Mouse (Mus musculus) spleen, embryonic (tissue): ENCODE measurements at regions not wholly inside any gene's neighbourhood (a gene's known extent, or its start where the extent isn't known, plus 50 kb on each side); places are given as distances from the start of the nearest gene placed in this dataset.

Experiments
- CTCF ChIA-PET: fragments of 350-600 bp; sonication (Branson Sonifier 250); formaldehyde crosslinking; loops from one replicate; lab custom pipeline; 2022; lab: Charles Lee

DNA sequence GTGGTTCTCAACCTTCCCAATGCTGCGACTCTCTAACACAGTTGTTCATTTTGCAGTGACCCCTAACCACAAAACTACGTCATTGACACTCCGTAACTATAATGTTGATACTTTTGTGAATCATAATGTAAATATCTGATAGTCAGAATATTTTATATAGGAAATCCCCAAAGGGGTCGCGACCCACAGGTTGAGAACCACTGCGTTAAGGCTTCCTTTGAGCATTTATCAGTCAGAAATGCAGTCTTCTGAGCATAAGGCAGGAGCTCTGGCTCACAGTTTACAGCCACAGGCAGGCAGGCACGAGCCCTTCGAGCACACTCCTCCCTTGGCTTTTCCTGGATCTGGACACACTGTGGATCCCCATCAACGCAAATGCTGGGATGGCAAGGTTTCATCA is 57.0 kb downstream of the Nxnl2 start:
- CTCF ChIA-PET: no interaction called here

DNA sequence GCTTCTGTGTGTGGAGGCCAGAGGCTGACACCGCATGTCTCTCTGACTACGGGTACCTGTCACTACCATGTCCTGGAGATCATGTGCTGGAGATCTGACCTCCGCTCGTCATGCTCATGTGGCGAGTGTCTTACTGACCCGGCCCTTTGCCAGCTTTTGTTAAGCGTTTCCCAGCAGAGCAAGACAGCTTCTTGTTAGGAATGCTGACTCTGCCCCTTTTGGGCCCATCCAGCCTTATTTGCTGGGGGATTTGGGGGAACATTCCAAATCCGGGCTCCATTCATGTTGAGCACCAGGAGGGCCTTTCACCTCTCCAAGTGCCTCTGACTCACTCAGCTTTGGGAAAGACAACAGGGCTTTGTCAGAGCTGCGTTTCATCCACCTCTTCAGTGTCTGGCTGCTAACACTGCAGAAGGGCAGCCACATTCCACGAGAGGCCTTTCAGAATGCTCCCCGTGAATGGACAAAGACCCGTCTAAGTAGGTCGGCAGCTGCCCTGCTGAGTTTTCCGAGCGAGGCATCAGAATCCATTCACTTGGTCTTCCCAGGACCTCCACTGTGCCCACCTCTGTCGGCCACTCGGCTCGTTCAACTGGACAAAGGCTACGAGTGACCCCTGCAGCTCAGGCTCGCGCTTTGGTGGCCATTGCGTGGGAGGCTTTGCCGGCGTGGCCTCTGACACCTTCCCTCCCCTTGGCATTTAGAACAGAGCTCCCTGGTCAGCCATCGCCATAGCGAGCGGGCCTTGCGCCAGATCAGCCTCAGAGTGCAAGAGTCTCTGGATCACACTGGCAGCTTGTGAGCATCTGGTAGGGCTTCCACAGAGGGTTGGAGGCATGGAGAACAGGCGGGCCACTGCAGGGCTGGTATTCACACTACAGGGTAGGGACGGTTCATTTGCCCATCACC is 58.3 kb downstream of the Nxnl2 start:
- CTCF ChIA-PET: no interaction called here

DNA sequence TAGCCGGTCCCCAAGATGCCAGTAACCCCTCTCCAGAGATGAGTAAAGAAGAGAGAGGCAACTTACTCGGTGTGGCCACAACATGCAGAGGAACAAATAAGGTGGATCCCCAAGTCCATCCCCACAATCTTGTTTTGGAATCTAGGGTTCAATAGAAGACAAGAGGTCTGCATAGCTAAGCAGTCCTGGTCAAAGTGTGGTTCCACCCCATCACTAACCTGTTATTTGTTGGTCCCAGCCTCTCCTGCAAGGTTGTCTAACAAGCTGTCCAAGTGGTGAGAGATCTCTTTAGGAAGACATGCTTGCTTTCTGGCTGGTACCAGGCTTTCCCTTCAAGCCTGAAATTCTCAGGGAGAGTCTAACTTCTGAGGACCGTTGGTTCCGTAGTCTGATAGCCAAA is 59.0 kb downstream of the Nxnl2 start:
- CTCF ChIA-PET: no interaction called here

DNA sequence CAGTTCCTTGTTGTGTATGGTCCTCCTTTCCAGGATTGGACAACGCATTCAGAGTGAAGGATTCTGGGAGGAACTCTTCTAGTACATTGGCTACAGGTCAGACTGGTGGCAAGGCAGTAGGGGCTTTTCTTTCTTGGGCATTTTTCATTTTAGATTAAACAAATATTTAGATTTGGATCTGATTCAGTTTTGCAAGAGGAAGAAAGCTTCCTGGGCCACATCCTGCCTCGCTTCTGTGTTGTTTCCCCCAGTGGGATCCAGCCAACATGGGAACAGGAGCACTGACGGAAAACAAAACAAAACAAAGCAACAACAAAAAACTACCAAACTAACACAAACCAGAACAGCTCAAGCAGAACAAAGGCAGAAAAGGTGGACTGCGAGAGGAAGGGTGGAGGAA is 60.8 kb downstream of the Nxnl2 start:
- CTCF ChIA-PET: no interaction called here

DNA sequence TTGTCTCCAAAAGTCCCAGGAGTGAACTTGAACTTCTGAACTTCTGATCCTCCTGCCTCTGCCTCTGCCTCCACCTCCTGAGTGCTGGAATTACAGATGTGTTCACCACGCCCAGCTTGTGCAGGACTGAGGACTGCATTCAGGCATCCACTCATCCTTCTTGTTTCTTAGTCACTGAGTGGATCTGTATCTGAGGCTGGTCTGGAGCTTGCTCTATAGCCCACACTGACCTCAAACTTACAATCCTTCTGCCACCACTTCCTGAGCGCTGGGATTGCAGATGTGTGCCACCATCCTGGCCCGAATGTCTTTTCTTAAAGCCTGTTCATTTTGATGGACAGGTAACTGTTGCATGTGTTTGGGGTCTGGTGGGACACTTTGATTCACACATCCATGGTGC is 76.6 kb downstream of the Nxnl2 start:
- CTCF ChIA-PET: interaction anchor here (0.7 kb wide), 1 partner anchor 38 kb away, joined by 3 read pairs; no protein-coding TSS in a partner anchor

DNA sequence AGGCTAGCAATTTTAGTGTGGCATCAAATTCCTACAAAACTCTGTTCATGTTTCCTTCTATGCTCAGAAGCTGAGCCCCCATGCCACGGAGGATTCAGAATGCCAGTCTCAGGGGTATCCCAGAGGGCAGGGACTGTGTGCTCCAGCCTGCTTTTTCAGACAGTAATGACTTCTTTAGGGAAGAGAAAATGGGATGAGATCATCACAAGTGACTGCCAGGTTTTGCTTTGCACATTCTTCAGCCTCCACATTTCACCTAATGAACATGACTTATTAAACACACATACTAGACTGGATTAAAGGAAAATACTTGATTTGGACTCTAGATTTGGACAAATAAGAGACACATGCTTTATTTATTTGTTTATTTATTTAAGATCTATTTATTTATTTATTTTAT is 82.5 kb downstream of the Nxnl2 start:
- CTCF ChIA-PET: no interaction called here

DNA sequence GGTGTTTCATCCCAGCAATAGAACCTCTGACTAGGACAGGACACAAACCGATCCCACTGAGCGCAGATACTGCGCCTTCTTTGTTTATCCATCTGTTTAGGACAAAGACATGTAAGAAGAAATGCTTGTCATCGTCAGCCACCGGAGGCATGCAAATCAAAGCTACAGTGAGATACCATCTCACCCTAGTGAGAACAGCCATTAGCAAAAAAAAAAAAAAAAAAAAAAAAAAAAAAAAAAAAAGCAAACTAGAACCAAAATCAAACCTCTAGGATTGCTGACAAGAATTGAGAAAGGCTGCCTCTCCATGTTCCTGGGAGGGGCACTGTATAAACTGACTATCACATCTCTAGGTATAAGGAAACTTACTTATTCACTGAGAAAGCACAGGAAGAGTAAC is 84.9 kb downstream of the Nxnl2 start:
- CTCF ChIA-PET: no interaction called here

DNA sequence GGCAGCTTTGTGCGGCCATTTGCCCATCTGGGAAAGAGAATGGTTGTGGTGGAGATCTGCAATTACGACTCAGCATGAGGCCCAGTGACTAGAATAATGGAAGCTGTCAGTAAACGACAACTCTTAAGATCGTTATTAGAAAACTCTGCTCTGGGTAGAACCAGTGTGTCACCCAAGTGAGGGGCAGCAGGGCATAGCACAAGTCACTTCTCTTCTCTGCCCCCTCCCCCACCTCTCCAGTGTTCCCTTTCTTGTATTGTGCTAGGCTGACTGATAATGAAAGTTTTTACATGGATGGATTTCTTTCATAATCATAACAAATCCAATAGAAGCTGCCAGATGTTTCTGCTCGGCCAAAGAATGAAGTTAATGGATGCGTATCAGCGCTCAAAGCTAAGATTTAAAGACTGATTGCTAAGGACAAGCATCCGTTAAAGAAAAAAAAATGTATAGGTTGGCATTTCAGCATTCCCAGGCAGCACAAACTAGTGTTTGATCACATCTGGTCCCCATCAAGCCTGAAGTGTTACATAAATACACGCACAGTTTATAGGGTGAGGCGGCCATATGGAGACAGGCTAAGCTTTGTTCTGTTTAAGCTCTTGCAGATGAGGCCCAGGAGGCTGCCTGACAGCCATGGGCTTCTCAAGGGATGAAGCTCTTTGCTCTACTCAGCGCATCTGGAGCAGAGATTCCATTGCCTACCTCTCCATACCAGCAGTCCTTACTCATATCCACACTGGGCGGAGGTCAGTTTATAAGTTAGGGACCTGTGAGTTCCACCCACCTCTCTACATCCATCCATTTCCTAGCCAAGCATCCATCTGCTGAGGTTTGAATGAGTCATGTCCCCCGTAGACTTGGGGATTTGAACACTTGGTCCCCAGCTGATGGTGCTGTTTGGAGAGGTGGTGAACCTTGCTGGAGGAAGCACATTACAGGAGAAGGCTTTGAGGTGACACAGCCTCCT is 88.2 kb downstream of the Nxnl2 start:
- CTCF ChIA-PET: no interaction called here

DNA sequence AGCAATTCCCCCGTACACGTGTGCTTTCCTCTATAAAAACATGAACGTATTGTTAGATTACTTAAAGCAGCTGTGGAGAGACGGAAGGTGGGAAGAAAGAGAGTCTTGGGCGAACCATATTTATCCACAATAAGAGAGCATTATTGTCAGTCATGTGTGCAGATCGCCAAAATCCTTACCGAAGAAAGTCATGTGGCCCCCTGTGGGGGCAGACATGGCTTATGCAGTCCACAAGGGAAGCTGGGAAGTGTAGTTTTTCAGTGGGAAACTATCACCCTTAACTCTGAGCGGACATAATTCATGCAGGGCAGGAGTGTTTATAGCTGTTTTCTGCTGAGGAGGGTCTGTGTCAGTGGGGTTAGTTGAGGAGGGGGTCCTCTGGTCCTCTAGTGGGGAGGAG is 90.8 kb downstream of the Nxnl2 start:
- CTCF ChIA-PET: no interaction called here

DNA sequence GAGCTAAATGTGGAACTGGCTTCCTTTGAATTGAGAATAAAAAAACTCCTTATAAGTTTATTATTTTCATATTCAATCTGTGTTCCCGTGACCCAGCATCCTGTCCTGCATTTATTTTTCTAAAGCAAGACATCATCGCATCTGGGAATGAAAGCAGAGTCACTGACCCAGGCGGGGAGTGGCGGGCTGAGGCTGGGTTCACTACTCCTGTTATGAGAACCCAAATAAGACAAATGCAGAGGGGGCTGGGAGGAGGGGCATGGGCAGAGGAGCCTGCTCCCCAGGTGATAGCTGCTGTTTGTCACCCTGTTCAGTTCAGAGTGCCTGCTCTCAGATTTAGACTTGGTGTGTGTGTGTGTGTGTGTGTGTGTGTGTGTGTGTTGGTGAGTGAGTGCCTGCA is 102.0 kb downstream of the Nxnl2 start:
- CTCF ChIA-PET: interaction anchor here (0.6 to 1.6 kb wide), 3 partner anchors 13 to 117 kb away, joined by 3 to 7 read pairs (median 5); no protein-coding TSS in a partner anchor

DNA sequence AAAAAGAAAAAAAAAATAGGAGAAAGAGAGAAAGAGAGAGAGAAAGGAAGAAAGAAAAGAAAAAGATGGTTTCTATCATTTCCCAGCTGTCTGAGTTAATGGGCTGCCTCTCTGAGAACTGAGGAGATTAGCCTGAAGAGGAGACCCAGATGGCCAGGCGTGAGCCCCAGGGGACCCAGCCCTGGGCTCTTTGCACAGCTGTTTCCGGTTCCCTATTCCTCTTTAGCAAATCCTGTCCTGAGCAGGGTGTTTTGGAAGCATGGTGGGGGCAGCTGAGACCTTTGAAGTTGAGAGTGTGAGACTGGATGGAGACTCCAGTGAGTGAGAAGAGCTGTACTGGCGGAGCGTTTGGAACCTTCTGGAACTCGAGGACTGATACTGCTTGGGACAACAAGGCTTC is 103.8 kb downstream of the Nxnl2 start:
- CTCF ChIA-PET: no interaction called here

DNA sequence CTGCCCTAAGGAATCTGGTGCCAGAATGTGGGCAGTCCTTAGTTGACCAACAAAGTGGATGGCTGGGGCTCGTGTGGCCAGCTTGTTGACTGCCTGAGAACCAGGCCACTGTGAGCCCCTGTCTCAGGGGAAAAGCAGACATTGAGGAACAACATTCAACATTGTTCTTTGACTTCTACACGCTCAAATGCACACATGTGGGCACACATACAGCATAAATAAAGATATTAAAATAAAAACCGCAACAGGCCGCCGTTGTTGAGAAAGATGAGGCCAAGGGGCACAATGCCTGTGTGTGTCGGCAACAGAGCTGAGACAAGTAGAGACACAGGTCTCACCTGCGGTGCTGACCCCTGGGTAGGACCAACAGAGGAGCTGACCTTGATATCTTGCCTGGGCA is 105.8 kb downstream of the Nxnl2 start:
- CTCF ChIA-PET: no interaction called here

DNA sequence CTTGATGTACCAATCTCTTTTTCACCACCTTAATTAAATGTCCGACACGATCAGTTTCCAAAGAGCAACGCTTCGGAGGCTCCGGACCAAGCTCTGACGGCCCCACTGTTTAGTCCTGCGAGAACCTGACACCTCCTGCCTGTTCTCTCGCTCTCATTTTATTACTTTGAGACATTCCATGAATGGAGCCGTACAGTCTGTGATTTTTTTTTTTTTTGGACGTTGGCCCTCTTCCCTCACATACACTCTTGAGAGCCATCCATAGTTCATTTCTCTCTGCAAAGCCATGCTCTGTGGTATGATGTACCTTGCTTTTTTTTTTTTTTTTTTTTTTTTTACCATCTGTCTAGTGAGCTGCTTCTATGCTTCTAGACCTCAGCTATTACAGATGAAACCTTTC is 106.7 kb downstream of the Nxnl2 start:
- CTCF ChIA-PET: no interaction called here

DNA sequence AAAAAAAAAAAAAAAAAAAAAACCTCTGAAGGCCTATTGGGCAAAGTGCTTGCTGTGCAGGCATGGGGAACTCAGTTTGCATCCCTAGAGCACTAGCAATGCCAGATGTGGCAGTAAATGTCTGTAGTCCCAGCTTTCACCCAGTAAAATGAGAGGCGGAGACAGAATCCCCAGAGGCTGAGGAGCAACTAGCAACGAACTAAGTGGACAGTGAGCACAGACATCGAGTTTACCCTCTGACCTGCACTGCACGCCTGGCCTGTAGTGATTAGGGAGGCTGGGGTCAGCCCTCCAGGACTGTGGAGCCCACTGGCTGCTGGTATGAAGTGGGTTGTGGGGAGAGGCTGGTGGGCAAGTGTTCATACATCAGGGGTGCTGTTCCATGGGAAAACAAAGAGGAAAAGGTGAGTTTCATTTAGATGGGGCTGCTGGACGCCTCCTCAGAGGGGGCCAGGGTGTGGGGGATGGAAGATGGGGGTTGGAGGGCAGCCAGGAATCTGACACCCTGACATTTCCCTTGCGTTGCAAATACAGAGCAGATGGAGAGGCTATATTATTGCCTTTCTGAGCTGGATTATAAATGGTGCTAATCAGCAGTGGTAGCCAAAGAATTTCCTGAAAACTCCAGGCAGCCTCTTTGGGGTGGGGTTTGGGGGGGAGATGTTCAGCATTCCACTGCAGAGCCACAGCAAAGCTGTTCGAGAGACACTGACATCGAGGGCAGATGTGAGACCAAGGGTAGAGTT is 109.0 kb downstream of the Nxnl2 start:
- CTCF ChIA-PET: no interaction called here

DNA sequence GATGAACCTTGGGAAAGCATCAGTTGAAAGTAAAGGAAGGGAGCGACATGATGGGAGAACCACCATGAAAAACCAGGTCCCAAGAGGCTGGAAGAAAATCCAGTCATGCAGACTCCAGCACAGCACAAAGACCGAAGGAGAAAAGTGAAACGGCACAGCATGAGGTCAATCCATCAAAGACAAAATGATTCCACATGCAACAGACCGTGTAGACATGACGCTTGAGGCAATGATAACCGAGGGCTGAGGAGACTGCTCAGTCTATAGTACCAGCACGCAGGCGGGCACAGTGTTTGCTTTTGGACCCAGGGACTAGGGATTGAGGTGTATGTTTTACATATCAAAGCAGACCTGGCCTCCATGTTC is 109.5 kb downstream of the Nxnl2 start:
- CTCF ChIA-PET: no interaction called here

DNA sequence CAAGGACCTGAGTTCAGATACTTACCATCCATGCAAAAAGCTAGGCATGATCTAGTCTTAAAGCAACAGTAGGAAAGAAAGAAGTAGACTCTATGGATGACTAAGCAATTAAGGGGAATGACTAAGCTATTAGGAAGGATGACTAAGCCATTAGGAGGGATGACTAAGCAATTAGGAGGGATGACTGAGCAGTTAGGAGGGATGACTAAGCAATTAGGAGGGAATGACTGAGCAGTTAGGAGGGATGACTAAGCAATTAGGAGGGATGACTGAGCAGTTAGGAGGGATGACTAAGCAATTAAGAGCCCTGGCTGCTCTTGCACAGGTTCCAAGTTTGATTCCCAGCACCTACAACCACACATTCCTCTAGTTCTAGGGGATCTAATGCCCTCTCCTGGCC is 113.9 kb downstream of the Nxnl2 start:
- CTCF ChIA-PET: interaction anchor here (0.9 kb wide), 1 partner anchor 12 kb away, joined by 5 read pairs; no protein-coding TSS in a partner anchor

DNA sequence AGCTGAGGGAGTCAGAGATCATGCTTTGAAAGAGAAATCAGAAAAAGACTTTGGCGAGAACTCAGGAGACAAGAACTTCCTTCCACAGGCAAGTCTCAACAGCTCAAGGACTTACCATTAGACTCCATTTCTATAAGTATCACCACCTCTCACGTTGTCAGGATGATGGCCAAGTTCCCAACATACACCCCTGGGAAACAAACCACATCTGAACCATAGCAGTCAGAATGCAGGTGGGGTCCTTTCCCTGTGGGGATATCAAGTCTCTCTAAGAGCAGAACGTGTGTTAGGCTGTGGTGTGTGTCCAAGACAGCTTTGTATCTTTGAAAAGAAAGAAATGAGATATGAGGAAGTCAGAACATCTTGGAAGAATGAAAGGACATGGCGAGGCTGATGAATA is 118.6 kb downstream of the Nxnl2 start:
- CTCF ChIA-PET: no interaction called here

DNA sequence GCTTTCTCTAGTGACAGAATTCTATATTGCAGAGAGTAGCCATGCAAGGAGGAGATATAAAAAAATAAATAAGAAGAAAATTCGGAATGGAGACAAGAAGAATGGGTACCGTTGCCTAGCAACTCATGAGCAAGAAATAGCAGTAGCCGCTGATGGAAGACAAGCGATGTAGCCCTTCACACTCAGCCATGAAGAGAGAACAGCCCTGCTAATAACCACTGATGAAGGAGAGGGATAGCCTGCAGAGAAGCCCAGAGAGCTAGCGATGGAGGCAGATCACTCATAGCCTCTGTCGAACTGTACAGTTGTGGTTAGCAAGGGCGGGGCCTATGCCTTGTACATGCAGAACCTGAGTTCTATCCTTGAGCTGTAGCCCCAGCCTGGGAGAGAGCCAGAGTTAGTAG is 118.4 kb upstream of the S1pr3 start:
- CTCF ChIA-PET: no interaction called here

DNA sequence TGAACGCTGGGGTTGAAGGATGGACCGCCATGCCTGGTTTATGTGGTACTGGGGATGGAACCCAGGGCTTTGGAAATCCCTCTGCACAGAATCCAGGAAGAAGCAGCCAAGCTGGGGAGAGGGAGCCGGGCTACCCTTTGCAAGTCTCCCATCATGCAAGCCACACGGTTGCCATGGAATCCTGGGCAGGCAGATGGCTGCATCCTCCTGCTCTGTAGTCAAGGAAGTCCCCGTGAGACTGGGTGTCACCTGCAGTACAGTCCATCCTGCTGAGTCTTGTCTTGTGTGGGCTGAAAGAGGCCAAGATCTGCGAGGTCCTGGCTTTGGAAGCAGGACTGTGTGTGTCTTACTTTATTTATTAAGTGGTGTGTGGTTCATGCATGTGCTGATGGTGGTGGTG is 117.5 kb upstream of the S1pr3 start:
- CTCF ChIA-PET: no interaction called here

DNA sequence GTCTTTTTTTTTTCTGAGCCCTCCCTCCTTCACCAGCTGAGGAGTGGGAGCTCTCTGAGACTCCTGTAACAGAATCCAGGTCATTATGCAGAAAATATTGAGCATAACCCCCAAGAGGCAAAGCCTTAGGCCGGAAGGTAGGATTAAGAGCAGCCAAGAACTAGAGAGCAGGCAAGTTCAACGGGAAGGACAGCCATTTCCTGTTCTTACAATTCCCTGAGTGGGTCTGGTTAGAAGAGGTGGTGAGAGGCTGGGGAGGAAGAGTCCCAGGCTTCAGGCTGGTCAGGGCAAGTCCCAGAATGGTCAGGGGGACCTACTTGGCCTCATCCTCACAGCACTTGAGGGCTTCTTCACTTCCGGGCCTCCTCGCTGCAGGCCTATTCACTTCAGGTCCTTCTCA is 115.4 kb upstream of the S1pr3 start:
- CTCF ChIA-PET: no interaction called here

DNA sequence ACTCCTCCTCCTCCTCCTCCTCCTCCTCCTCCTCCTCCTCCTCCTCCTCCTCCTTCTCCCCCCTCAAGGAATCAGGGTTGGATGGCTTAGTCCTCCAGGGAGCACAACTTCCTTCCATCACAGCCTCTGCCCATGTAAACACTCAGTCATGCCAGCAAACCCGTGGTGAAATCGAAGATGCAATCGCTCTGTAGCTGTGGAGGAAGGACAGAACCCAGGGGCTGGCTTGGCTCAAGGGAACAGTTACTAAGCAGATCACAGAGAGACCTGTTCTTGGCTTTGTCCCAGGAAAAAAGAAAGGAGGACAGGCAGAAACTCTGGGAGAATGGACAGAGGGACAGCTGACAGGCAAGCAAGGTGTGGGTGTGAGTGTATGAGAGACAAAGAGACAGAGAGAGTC is 112.6 kb upstream of the S1pr3 start:
- CTCF ChIA-PET: interaction anchor here (1.0 kb wide), 1 partner anchor 49 kb away, joined by 6 read pairs; no protein-coding TSS in a partner anchor
